Mouse (Mus musculus): ENCODE results near the gene 5730596B20Rik. TPM values are rescaled to one million over a fixed set of nuclear protein-coding genes. Genes with fewer than 3 reads are reported as not detected.

The 5730596B20Rik gene
- total RNA-seq, 1 experiment from 2014 or later: not detected

DNA sequence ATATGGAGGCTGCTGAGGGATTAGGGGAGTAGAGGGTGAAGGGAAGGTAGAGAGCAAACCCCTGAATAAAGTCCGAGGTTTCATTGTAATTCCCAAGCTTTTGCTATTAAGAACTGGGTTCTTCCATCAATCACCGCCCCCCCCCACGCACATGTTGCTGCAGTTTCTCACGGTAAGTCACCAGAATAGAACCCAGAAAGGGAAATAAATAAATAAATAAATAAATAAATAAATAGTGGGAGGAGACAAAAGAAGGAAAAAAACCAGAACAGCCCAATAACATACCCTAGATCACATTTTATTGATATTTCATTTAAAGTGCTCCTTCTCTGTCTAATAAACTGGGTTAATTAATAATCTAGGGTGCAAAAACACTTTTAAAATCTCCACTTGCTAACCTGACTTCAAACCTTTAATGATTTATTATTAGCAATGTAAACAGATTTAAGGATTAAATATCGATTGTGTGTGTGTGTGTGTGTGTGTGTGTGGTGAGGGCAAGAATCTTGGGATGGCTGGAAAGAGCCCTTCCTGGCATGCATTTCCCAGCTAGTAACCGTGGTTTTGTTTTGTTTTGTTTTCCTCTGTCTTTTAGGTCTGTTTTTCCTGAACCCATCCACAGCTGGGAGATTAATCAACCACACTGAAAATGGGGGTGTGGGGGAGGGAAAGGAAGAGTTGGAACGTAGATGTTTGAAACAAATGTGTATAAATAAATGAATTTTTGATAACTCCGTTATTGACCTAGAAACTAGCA is 15.8 kb upstream of the 5730596B20Rik start:
- ATAC-seq (replicated peaks; ENCODE audit: low read depth, poor library complexity, severe bottlenecking): no peak

DNA sequence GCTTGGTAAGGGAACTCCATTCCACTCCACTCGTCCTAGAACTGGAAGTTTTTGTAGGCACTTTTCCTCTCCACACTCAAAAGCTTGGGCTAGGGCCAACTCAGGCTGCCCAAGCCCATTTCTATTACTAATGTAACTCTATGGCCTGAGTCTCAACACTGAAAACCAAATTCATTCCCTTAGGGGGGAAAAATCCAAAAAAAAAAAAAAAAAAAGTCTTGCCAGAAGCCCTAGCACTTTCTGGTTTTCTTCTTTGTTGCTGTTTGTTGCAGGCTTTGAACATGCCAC is 15.3 kb upstream of the 5730596B20Rik start:
- ATAC-seq (replicated peaks; ENCODE audit: low read depth, poor library complexity, severe bottlenecking): no peak

DNA sequence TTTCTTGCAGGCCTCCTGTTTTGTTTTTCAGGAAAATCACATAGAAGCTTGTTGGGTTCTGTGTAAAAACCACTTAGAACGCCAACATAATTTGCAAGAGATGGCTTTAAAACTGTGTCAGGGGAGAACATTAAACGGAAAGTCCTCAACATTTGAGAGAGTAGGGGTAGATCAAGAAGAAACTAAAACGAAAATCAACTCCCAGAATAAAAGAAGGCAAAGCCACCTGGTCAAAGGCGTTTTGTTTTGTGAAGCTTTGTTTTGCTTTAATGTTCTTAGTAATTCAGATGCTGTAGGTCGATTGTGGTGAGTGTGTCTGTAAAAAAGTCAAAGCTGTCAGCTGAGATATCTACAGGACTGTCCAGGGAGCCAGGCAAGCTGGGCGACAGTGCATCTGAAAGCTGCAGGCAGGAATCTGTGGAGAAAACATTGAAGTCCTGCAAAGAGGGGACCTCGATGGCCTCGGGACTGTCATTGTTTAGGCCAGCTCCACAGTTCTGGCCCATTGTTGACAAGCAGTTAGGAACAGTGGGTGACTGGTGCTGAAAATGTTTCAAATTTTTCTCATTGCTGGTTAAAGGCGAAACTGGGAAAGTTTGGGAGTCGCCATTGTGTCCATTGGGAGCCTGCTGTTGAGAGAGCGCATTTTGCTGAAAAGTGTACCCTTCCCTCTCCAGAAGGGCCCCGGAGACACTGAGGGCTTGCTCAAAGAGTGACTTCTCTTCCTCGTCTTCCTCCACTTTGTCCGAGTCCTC is 14.5 kb upstream of the 5730596B20Rik start:
- ATAC-seq (replicated peaks; ENCODE audit: low read depth, poor library complexity, severe bottlenecking): no peak

DNA sequence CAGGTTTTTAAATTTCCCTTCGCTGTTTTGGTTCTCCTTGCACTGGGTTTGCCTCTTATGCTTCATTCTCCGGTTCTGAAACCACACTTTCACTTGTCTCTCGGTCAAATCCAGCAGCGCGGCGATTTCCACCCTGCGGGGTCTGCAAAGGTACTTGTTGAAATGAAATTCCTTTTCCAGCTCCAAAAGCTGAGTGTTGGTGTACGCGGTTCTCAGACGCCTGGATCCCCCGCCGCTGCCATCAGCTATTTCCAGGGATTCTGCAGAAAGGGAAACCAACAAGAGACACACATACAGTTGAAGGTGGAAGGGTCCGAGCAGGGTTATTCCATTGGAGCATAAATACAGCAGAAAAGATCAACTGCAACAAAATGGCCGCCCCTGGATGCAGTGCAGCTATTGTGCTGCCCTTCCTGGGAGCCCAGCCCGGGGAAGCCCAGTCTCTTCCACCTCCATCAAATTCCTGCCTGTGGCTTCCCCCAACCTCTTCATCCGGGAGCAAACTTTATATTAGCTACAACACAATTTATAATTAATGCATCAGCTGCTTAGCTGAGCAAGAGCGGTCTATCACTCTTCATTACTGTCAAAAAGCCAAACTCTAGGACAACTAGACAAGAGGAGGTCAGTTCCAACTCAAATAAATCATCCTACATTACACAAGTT is 13.8 kb upstream of the 5730596B20Rik start:
- no peak for ATAC-seq (replicated peaks; ENCODE audit: low read depth, poor library complexity, severe bottlenecking)

DNA sequence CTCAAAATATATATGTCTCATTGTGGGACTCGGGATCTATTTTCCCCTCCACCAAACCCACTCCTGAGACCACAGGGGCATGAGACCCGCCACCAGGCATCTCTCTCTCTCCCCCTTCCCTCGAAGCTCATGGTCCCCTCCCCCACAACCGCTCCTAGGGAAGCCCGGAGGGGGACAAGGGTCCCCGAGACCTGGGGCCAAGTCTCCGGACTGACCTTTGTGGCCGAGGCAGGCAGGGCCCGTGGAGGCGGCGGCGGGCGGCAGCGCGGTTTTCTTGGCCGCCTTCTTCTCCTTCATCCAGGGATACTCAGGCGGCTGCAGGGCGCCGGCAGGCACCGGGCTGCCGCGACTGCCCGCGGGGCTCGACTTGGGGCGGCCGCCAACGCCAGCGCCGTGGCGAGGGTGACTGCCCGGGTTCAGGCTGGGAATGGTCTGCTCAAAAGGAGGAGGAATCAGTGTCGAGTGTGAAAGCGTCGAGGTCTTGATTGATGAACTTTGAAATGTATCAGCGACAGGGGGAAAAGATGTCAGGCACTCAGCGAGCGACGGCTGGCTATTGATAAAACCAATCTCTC is 13.2 kb upstream of the 5730596B20Rik start:
- ATAC-seq (replicated peaks; ENCODE audit: low read depth, poor library complexity, severe bottlenecking): no peak

DNA sequence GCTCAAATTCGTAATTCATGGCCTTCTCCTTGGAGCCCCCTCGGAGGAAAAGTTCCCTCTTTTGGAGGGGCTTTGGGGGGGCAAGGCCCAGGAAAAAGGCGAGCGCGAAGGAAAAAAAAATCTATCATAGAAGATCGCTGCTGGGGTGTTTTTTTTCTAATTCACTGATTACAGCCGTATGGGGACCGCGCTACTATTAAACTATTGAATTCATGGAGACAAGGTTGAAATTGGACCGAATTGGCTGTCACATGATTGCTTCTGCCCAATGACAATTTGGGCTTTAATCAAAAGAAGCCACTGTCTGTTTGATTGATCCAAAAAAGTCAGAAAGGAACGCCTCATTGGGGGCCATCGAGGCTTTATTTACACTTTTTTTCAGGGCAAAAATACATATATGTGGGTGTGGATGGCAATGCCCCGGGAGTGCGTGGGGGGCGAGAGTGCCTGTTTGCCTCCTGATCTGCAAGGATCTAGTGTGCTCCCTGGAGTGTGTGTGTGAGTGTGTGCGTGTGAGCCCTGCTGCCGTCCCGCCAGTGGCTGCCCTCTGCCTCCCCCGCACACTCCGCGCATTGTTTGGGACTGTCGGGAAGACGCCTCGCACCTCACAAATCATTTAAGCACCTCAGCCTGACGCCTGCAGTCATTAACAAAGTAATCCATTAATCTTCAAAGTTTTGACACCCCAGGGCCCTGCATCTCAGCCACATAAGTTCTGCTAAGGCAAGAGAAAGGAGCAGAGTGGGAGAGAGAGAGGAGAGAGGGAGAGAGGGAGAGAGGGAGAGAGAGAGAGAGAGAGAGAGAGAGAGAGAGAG is 12.5 kb upstream of the 5730596B20Rik start, which contains the start of gene Hoxa2:
Hoxa2 (minus strand) TSS at position 206 of the 815 bp plus-strand sequence.
- no peak for ATAC-seq (replicated peaks; ENCODE audit: low read depth, poor library complexity, severe bottlenecking)

DNA sequence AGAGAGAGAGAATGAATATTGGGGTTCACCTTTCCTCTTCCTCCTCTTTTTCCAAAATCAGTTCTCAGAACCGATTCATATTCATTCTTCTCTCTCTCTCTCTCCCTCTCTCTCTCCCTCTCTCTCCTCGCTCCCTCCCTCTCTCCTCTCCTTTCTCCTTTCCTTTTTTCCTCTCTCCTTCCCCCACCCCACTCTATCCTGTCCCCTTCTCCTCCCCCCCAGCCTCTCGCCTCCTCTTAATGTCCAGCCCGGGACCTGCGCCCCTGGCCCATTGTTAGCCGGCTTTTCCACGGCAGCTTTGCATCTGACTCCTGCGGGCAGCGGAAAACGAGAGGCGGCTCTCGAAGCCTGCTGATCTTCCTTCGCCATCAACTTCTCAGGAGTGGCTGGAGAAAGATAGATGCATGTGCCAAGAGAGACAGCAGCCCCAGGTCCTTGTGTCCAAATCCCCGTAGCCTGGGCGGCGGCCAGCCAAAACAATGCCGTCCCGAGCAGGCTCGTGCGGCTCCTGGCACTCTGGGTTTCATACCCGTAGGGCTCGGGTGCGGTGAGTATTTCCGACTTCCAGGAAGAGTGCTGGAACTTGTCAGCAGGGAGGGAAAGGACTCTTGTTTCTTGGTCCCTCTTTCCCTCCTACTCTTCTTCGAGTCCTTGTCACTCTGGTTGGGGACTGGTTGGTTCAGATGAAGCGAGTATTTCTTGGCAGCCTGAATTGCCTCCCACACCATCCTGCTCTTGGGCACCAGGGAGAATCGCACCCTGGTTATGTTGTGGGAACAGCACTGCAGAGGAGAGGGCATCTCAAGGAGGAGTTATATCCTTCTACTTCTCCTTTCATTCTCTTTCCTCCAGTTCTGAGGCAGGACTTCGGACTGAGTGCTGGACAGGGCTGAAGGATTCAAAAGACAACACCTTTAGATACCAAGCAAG is 11.6 kb upstream of the 5730596B20Rik start:
- no peak for ATAC-seq (replicated peaks; ENCODE audit: low read depth, poor library complexity, severe bottlenecking)

DNA sequence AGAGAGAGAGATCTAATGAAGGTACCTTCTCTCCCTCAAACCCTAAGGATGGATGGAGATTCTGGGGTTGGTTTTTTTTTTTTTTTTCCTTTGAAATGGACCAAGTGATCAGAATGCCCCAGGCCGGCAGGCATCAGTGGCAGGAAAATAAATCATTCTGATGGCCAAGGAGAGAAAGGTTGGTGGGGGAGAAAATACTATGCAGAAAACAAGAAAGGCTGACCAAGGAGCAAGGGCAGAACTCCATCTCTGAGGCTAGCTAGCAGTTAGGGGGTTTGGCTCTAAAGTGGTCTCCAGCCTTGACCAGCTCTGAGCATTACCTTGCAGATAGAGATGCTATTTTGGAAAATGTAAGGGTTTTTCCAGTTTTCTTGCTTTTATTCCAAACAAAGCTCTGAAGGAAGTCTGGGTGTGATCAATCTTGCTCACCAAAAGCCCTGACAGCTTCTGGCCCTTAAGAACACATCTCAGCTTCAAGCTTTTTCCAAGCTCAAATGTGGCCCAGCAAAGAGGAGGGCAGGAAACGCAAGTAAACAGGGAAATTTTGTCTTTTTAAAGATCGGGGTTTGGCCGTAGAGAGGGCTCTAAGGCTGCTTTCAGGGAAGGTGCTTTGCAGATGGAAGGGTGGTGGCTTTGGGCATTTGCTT is 10.7 kb upstream of the 5730596B20Rik start:
- no peak for ATAC-seq (replicated peaks; ENCODE audit: low read depth, poor library complexity, severe bottlenecking)

DNA sequence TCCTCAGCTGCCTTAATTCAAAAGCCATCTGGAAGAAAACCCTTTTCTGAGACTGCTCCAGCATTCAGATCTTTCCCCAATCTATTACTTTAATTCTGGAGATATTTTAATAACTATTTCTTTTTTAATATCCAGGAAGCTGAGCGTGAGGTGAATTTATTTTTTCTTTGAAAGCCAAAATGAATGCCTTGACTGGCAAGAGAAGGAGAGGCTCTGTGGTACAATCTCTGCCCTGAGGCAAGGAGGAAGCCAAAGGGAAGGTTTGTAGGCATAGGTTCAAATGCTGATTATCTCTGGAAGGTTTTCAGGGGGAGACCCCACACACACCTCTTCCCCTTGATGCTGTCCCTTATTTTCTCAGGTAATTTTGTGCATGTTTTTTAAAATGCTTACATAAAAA is 10.1 kb upstream of the 5730596B20Rik start:
- ATAC-seq (replicated peaks; ENCODE audit: low read depth, poor library complexity, severe bottlenecking): no peak

DNA sequence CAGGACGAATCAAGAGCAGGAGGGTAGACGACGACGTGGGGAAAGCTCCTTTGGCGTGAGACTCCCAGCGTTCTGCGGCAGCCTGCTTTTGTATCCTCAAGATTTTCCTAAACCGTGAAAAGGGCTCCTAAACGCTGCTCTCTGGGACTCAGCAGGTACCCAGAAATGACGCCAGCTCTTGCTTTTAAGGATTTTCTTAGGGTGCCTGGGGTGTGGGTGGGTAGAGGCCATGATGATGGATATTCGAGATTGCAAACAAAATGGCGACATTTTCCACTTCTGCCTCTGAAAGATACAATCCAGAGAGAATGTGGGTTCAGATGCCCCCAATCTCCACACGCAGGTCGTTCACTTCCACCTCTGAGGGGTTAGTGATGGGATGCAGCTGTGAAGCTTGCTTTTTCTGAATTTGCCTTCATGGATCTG is 9.5 kb upstream of the 5730596B20Rik start:
- ATAC-seq (replicated peaks; ENCODE audit: low read depth, poor library complexity, severe bottlenecking): no peak

DNA sequence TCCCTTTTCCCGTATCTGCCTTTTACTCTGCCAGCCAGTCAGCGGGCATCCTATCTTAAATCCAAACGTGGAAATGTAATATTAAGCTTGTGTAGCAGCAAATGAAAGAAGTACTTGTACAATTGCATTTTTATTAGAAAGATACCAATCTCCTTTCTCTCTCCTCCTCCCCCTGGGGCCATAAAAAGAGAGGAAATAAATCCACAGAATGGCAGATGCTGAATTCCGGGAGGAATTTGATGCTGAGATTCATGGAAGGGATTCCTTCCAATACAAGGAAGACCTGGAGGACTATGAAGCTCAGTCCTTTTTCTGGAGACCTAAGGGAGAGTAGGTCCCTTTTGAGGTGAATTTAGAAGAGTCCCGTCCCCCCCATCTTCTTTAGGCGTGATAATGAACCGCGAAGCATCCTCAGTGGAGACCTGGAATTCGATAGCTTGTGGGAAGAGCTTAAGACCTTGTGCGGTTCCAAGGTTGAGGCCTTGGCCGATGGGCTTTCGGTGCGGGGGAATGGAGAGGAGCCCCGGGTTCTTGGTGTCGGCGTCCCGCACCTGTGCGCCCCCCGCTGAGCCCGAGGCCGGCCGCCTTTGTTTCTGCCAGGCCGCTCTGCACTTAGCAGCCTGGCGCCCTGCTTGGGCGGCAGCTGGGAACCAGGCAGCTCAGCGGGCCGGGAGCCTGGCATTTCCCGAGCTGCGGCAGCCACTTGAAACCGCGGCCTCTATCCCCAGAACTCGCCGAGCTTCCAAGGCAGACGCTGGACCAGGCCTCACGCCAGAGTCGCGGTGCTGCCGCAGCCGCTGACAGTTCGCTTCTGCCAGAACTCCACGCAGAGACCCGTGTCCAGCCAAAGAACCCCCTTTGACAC is 8.9 kb upstream of the 5730596B20Rik start:
- no peak for ATAC-seq (replicated peaks; ENCODE audit: low read depth, poor library complexity, severe bottlenecking)

DNA sequence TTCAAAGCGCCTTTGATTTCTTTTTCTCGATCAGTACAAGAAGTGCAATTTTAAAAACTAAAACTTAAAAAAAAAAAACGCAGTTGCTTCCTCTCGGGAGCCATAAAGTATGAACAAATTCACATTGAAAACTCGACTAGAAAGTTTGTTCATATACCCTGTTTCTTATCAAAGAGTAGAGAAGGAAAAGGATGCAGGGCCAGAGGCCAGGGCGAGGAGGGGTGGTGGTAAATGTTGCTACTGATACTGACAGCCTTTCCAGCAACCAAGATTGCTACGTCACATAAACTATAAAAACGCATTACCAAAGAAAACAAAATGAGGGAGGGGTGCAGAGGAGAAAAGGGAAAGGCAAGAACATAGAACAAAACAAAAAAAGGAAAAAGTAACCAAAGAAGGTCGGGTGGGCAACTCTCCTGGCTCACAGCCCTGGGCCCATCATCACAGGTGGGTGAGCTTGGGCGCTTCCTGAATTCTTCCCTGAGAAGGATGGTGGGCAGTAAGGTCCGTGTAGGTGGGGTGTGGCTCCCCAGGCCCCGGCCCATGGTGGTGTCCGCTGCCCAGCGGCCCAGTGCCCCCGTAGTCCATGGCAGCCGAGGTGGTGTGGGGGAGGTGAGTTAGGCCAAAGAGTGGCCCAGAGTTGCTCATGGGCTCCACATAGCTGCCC is 7.7 kb upstream of the 5730596B20Rik start:
- no peak for ATAC-seq (replicated peaks; ENCODE audit: low read depth, poor library complexity, severe bottlenecking)

DNA sequence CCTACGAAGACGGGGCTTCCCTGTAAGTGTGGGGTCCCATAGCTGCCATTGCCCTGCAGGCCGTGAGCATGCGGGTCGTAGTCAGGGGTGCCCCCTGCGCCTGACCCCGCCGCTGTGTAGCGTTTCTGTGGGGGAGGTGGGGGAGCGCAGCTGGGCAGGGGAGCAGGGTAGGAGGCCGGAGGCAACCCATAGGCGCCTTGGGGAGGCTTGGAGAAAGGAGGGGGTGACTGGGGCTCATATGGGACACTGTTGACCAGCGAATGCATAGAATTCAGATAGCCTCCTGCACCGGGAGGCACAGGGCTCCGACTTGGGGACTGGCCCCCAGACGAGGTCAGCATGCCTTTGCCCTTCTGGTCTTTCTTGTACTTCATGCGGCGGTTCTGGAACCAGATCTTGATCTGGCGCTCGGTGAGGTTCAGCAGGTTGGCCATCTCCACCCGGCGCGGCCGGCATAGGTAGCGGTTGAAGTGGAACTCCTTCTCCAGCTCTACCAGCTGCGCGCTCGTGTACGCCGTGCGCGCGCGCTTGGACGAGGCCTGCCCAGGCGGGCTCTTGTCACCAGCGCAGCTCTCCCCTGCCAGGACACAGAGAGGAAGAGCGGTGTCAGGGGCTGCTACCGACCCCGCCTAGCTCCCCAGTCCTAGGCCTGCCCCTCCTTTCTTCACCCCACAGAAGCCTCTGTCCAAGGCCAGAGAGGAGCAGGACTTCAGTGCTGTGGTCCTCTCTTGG is 7.0 kb upstream of the 5730596B20Rik start:
- no peak for ATAC-seq (replicated peaks; ENCODE audit: low read depth, poor library complexity, severe bottlenecking)

DNA sequence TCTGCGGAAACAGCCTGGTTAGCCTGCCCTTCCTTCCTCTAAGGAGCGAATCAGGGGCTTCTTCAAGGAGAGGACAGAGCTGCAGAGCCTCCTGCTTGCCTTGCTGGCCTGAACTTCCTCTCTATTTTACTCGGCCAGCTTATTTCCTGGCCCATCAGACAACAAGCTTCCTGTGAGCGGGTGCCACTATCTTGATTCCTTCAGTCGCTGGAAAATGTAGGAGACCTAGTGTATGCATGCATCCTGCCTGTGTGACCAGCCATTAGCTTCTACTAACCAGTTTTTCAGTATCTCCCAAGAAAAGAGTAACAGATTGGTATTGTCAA is 6.4 kb upstream of the 5730596B20Rik start:
- ATAC-seq (replicated peaks; ENCODE audit: low read depth, poor library complexity, severe bottlenecking): no peak

DNA sequence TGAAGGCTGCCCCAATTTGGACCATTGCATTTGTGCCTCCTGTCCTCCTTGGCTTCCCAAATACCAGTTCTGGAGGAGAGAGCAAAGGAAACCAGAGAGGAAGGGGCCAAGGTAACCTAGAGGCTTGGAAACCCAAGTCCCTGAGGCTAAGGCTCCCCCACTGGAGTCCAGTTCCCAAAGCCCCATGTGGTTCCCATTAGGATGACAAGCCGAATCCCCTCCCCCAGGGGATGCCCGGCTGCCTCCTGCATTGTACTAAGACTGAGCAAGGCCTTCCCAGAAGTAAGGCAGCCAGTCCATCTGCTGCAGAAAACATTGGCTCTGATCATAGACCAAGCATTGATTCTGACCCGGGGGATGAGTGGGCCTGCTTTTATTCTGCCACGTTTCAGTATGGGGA is 6.0 kb upstream of the 5730596B20Rik start:
- no peak for ATAC-seq (replicated peaks; ENCODE audit: low read depth, poor library complexity, severe bottlenecking)

DNA sequence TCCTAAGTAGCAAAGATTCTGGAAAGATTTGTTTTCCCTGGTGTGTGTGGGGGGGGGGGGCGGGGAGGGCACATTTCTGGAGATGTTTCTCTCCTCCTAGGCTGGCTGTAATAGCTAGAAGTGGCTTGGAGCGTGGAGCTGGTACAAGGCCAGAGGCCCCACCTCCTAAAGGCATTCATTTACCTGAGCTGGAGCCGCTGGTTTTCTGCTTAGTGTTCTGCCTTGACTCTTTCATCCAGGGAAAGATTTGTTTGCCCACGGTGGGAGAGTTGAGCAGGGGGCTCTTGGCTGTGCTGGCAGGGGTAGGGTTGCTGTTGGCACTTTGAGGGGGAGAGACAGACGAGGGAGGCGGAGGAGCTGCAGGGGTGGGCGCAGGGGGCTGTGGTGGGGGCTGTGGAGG is 5.4 kb upstream of the 5730596B20Rik start:
- no peak for ATAC-seq (replicated peaks; ENCODE audit: low read depth, poor library complexity, severe bottlenecking)

DNA sequence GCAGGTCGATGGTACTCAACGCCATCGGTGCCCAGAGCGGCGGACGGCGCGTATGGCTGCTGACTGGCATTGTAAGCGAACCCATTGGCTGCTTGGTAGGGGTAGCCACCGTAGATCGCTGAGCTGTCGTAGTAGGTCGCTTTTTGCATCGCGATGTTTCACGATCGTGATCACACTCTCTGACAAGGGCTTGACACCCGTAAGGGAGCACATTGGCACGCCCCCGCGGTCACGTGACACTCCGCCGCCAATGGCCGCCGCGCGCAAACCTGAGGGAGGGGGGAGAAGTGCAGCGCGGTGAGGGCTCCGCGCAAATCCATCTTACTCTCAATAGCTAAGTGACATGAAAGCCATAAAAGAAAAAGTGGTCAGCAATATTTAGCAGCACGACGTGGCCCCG is 4.8 kb upstream of the 5730596B20Rik start:
- no peak for ATAC-seq (replicated peaks; ENCODE audit: low read depth, poor library complexity, severe bottlenecking)
